Mouse (Mus musculus) G1E (cell line): ENCODE data around the gene Gm10197.

Experiments used
- CTCF ChIP-seq: IDR thresholded peaks from 2 replicates; pipeline ENCODE4 v1.5.1; 2012; ENCODE audit warnings: low read depth, low read length, inconsistent platforms, mixed read lengths
- GATA1 ChIP-seq: IDR thresholded peaks from 2 replicates; pipeline ENCODE4 v1.6.1; 2012; ENCODE audit warnings: borderline replicate concordance, low read length, inconsistent platforms, mixed read lengths

- TF ChIP-seq CTCF: no peak
- no peak for TF ChIP-seq GATA1
These were observed 34.2 kb upstream of the Gm10197 start for GRCm38 (mm10) chr19:53405810-53406209.
